Mouse (Mus musculus) C2C12 (cell line): ENCODE results near the gene Hist1h2ab.

Source experiments
- CEBPB ChIP-seq: IDR thresholded peaks from one replicate; pipeline ENCODE4 v1.6.1; 2011; ENCODE audit warnings: low read depth, mild to moderate bottlenecking, control low read depth, moderate library complexity
- CTCF ChIP-seq: IDR thresholded peaks from one replicate; pipeline ENCODE4 v1.5.1; 2011; ENCODE audit not compliant: control insufficient read depth, insufficient read depth, insufficient read length
- MAX ChIP-seq: IDR thresholded peaks from one replicate; pipeline ENCODE4 v1.6.1; 2011; ENCODE audit warnings: mild to moderate bottlenecking, control low read depth
- MYOD1 ChIP-seq: IDR thresholded peaks from one replicate; pipeline ENCODE4 v1.6.1; 2011; ENCODE audit warnings: low read depth; ENCODE audit not compliant: control insufficient read depth, insufficient read length
- MYOG ChIP-seq: IDR thresholded peaks from one replicate; pipeline ENCODE4 v1.6.1; 2011; ENCODE audit not compliant: control insufficient read depth, insufficient read length; ENCODE audit errors: extremely low read depth
- USF1 ChIP-seq: IDR thresholded peaks from one replicate; pipeline ENCODE4 v1.6.1; 2011; ENCODE audit warnings: low read depth, mild to moderate bottlenecking, control low read depth, moderate library complexity

GRCm38 (mm10) chr13:23779025-23779424, 28.1 kb downstream of the Hist1h2ab start:
- TF ChIP-seq CTCF (no peak), CEBPB (no peak), MAX (no peak), USF1 (no peak), MYOG (no peak), MYOD1 (no peak)
